Mouse (Mus musculus): ENCODE results near the gene Gm12166.
"Not testable (repeated sequence)": the region's sequence is repeated elsewhere in the genome, so short reads cannot be mapped to it uniquely, and the experiment has no call there.

Gene Gm12166

DNA sequence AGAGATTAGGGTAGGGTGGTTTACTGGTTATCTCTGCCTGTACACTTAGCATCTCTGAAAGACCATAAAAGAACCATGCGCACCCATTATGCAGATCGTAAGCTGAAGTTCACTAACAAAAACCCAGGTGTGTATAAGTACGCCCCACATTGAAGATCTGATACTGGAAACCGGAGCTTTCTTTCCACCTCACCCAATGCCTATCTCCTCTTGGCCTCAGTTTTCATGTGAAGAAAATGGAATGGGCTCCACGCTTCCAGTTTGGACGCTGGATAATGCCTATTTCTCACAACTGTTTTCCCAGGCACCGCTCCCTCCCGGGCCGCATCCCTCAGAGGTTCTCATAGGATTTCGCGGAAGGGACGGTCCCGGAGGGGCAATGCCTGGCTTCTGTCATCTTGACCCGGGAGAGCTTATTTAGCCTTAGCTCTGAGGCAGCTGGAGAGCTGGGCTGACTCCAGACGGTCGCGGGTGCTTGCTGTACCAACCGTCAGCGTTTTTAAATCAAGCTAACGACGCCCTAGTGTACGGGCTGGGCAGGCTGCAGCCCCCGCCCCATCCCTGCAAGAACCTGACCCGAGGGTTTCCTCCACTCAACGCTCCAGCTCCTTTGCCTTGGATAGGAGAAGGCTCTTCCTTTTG, 4.8 kb upstream of the Gm12166 start:
- no peak for DNase-seq (ENCODE audit: low read depth in 1 of 2, low spot score in 2 of 2)

DNA sequence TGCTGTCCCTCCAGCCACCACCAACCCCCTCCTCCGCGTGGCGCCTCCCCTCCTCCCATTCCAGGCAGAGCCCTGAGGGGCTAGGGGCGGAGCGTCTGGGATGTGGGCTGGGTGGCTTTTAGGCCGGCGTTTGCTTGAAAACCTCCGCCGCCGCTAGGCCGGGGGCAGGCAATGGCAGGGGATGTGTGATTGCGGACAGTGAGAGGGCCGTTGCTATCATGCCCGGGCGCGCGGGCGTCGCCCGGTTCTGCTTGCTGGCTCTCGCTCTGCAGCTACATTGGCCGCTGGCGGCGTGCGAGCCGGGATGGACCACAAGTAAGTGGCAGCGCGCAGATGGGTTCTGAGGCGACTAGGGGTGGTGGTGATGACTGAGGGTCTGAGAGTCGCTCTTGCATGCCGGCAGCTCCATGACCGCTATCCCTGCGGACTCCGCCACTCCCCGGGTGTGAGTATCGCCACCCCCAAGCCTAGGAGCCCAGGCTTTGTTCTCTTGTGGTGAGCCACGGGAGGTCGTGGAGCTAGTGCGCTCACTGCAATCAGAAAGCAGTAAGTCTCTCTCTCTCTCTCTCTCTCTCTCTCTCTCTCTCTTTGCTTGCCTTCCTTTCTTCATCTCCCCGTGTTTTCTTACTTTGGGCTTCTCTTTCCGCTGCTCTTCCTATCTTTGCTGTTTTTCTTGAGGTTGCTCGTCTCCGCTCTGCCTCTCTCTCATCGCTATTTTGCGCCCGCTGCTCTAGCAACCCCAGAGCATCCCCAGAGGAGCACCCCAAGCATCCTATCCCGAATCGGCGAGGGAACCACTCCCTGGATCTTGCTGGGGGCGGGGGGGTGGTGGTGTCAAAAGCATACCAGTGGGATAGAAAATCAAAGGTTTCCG, 4.0 kb upstream of the Gm12166 start, which contains the start of gene Adam19:
TSS of gene Adam19 (plus strand) at position 97 of the 874 bp plus-strand sequence.
- peak in 1 of 2 experiments; percentile 33 for DNase-seq (ENCODE audit: low read depth in 1 of 2, low spot score in 2 of 2)

DNA sequence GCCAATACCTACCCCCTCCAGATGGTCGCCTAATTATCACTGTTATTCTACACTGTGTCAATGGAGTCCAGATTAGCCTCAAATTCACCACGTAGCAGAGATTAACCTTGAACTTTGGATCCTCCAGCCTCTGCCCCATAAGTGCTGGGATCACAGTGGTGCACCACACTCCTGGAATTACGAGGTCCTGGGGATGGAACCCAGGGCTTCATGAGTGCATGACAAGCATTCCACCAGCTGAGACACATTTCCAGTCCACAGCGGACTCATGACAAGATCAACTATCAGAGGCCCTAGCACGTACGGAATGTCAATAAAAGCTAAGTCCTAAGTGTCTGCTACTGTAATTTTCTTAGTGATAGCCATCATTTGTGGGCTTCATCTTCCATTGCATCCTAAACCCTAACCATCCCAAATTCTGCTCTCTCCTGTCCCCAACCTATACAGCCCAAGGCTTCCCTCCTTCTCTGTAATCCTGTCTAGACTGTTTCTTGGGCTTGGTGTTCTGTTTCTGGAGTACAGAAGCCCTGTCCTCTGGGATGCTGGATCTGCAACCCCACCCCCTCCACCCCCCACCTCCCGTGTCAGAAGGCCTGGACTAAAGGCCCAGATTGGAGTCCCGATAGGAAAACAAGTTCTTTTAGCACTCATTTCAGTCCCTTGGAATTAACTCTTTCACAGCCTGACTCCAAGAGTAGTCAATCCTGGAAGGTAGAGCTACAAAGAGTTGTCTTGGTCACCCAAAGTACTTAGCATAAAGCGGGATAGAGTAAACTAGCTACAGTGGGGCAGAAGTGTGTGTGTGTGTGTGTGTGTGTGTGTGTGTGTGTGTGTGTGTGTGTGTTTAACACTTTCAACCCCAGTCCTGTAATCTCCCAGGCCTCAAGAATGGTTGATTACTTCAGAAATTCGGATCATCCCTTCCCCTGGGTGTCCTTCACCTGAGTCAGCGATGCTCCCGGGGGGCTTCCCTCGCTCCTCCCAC, 3.1 kb upstream of the Gm12166 start:
- no peak for DNase-seq (ENCODE audit: low read depth in 1 of 2, low spot score in 2 of 2)

- DNase-seq (ENCODE audit: low read depth in 1 of 2, low spot score in 2 of 2): no peak
Measured at GRCm38 (mm10) chr11:46054311-46054710, 2.2 kb upstream of the Gm12166 start.

GRCm38 (mm10) chr11:46053457-46053856, 1.3 kb upstream of the Gm12166 start:
- DNase-seq (ENCODE audit: low read depth in 1 of 2, low spot score in 2 of 2): not testable (repeated sequence)

DNA sequence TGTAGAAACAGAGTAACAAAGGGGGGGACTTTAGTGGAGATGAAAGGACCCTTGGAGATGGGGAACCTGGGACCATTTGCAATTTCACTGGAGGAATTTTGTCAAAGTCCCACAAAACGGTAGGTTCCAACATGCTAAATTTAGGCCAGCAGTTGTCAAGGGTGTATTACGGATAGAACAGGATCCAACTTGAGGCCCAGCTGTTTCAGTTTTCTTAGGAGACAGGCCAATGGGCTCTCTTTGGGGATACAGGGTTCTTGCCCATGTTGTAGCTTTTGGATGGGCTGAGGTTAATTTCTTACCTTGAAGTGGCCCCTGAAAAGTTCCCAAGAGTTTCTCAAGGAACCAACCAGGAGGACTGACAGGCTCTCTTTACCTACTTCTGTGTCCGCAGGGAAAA, 4.9 kb downstream of the Gm12166 start:
- DNase-seq (ENCODE audit: low read depth in 1 of 2, low spot score in 2 of 2): no peak

DNA sequence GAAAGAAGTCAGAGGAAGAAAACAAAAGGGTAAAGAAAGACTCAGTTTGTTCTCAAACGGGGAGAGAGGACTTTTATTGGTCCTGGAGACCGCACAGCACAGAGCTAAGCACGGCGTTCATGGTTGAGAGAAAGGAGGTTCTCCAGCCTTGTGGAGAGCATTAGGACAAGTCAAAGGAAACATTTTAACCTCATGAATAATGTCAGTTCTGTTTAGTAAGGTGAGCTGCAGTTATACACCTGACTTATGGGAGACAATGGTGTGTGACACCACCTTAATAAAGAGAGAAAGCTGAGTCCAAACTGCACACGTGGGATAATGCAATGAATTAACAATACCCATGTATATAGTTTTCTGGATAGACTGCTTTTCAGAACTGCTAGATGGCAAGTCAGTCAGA, 7.3 kb downstream of the Gm12166 start:
- no peak for DNase-seq (ENCODE audit: low read depth in 1 of 2, low spot score in 2 of 2)

DNA sequence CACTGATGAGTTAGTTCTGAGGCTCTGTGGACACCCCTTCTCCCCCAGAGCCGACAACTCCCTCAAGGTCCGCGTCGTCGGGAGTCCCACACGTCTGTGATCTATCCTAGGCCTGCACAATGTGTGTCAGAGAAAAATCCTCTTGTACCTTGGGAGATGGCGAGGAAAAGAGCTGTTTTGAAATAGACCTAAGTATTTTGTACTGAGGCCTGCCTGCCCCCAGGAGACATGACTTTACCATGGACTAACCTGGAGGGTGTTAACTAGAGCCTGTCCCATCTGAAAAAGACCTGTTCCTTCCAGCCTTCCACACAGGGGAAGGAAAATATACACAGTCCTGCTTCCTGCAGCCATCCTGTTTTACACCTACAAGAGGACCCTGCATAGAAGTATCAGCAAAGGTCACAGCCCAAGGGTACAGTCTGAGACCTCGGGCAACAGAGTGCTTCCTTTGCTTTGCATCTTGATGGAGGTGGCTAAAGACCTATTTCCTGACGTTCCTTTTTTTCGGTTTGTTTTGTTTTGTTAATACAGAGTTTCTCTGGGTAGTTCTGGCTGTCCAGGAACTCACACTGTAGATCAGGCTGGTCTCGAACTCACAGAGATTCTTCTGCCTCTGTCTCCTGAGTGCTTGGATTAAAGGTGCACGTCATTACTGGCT, 10.4 kb downstream of the Gm12166 start:
- DNase-seq (ENCODE audit: low read depth in 1 of 2, low spot score in 2 of 2): no peak

DNA sequence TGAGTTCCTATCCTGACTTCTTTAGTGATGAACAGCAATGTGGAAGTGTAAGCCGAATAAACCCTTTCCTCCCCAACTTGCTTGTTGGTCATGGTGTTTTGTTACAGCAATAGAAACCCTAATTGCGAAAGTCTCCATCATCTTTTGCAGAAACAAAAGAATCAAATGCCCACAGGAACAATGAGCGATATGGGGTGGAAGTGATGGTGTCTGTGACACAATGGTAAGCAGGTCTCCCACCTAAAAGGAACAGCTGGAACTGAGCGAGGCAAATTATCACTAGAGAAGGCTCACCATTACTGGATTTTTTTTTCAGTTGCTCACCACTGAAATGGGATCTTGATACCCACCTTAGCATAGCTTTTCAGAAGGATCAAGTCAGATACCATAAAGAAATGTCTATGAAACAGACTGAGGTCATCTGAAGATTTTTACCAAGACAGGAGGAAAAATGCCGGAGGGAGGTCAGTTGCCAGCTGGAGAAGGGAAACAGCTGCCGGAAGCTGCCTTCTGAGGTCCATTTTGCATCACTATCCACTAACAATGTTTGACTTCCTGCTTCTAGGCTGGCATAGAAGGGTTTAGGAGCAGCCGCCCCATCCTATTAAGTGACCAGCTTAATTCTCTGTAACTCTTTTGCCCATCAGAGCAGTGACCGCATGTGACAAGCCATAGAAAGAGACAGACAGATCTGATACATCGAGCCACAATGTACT, 11.1 kb downstream of the Gm12166 start:
- no peak for DNase-seq (ENCODE audit: low read depth in 1 of 2, low spot score in 2 of 2)

DNA sequence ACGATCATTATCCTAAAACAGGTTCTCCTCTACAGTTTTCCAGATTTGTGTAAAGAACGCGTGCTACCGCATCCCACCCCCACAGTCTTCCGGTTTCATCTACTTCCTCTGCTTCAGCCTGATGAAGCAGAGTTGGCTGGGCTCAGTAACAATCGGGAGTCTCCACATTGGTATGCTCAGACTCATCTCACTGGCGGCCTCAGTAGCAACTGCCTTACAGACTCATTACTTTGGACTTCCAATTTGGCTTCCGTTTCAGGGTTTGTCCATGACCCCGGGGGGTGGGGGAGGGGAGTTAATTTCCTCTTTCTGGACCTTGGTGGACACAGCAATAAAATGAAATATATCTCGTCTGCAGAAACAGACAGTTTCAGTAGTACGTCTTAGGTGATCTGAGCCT, 12.8 kb downstream of the Gm12166 start:
- no peak for DNase-seq (ENCODE audit: low read depth in 1 of 2, low spot score in 2 of 2)

GRCm38 (mm10) chr11:46038901-46039300, 13.2 kb downstream of the Gm12166 start:
- DNase-seq (ENCODE audit: low read depth in 1 of 2, low spot score in 2 of 2): no peak

DNA sequence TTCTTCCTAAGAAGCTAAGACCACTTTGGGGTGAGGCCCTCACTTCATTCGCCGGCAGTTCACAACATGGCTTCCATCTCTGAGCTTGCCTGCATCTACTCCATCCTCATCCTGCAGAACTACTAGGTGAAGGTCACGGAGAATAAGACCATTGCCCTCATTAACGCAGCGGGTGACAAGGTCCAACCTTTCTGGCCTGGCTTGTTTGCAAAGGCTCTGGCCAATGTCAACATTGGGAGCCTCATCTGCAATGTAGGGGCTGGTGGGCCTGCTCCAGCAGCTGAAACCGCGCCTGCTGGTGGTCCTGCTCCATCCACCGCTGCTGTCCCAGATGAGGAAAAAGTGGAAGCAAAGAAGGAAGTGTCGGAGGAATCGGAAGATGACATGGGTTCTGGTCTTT, 15.7 kb downstream of the Gm12166 start:
- no peak for DNase-seq (ENCODE audit: low read depth in 1 of 2, low spot score in 2 of 2)

DNA sequence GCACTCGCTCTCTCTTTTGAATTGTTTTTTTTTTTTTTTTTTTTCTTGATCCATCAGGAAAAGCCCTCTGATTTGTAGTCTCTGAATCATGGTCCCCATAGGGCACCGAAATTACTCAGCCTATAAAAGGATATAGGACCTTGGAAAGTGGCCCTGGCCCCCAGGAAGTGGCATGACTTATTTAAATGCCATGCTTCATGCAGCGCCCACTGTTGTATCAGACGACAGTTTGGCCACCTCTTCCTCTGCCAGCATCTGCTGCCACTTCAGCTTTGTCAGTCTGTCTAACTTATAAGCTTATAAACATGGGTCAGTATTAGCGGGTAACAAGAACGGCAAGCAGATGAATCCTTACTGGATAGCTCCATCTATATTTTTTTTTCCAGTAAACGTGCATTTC, 19.2 kb downstream of the Gm12166 start:
- DNase-seq (ENCODE audit: low read depth in 1 of 2, low spot score in 2 of 2): no peak

DNA sequence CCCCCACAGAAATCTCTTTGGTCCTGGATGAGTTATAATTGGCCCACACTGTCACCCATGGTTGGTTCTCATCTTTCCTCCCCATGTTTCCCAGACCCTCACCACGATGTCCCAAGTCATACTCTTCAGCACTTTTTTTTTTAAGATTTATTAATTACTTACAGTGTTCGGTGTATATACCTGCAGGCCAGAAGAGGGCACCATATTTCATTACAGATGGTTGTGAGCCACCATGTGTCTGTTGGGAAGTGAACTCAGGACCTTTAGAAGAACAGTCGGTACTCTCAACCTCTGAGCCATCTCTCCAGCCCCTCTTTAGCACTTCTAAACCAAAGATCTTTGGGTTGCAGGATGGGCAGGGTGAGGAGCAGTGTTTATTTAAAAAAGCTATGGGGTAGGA, 20.7 kb downstream of the Gm12166 start:
- no peak for DNase-seq (ENCODE audit: low read depth in 1 of 2, low spot score in 2 of 2)

DNA sequence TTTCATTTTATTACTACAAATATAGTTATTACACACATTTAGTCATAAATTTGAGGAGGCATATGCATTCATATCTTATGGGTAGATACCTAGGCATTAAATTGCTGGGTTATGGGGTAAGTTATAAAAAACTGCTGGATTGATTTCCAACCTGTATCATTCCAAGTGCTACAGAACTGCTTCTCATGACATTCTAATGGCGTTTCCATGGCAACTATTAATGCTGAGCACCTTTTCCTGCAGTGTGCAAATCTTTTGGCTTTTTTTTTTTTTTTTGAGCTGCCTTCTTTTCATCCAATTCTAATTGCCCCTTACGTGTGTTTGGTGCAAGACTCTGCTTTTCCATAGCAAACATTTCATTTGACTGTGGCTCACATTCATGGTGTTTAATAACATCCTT, 22.1 kb downstream of the Gm12166 start:
- DNase-seq (ENCODE audit: low read depth in 1 of 2, low spot score in 2 of 2): no peak

DNA sequence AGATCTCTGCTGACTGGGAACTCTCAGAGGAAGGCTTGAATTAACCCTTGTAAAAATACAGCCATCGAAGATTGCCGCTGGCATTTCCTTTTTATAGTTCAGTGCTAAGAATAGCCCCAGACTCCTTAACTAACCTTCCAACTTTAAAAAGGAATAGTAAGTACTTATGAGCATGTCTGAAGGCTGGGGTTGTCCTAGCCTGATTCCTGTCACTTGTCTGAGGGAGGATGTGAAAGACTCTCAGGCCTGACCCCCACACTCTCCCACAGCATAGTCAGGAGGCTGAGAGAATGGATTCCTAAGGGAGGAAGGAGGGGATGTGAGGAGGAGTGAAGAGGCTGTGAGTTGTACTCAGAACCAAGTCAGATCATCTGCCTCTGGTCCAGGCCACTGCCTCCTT, 22.6 kb downstream of the Gm12166 start:
- no peak for DNase-seq (ENCODE audit: low read depth in 1 of 2, low spot score in 2 of 2)

DNA sequence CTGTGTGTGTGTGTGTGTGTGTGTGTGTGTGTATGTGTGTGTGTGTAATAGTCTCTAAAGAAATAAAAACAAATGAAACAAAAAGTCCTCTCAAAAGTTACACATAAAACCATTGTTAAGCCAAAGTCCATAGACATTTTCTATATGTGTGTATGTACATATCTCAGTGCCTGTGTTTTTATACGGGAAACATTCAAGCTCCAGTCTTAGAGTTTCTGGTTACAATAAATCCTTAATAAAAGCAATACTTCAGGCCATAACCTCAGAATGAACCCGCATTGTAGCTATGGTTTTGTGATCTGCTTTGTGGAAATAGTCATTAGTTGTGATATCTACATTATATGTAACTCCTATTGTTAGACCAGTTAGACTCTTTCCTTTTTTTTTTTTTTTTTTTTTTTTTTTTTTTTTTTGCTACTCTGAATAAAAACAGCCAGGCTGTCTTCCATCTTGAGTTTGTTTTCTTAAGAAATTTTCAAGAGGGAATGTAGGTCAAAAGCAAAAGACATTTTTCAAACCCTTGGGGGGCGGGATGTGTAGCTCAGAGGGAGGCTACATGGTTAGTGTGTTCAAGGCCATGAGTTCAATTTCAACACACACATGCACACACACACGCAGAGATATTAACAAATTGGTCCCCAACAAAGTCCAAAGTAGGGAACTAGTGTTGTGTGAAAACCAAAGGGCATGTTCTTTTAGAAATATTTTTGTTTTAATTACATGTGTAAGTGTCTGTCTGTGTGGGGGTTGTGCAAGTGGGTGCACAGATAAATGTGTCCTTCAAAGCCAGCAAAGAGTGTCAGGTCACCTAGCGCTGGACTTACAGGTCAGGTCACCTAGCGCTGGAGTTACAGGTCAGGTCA, 23.9 kb downstream of the Gm12166 start:
- no peak for DNase-seq (ENCODE audit: low read depth in 1 of 2, low spot score in 2 of 2)

DNA sequence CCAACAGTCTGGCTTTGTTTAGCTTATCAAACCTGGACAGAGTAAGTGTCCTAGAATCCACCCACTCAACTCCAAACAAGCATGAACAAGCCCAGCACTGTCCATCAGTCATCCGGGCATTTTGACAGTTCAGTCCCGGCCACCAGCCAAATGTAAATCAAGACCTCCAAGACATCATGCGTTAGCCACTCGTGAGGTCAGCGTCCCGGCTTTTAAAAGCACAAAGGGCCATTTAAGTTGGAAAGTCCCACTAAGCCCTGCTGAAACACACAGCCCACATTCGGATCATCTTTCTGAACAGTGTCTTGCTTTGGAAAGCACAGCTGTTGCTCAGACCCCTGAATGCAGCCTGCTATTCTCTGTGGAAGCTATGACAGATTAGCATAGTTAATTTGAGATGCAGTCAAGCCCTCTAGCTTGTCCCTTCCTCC, 26.1 kb downstream of the Gm12166 start:
- DNase-seq (ENCODE audit: low read depth in 1 of 2, low spot score in 2 of 2): no peak

DNA sequence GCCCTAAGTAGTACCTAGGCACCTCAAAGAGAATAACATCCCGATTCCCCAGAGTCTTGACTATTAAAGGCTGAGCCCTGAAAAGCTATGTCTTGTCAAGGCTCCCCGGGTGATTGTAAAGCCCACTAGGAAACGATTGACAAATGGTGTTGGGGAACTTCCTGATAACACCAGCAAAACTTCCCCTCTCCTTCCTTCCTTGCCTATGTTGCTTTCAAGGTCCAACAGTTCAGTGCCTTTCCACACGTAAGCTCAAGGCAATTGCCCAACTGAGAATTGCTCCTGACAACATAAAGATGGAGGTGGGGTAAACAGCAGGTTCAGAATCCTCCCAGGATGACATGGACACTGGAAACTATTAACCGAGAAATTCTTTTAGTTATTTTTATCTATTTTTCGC, 29.1 kb downstream of the Gm12166 start:
- DNase-seq (ENCODE audit: low read depth in 1 of 2, low spot score in 2 of 2): no peak

Data from monocyte, adult 2 months (primary cell).